Mouse (Mus musculus): ENCODE data around the gene Rps16.

The Rps16 gene

DNA sequence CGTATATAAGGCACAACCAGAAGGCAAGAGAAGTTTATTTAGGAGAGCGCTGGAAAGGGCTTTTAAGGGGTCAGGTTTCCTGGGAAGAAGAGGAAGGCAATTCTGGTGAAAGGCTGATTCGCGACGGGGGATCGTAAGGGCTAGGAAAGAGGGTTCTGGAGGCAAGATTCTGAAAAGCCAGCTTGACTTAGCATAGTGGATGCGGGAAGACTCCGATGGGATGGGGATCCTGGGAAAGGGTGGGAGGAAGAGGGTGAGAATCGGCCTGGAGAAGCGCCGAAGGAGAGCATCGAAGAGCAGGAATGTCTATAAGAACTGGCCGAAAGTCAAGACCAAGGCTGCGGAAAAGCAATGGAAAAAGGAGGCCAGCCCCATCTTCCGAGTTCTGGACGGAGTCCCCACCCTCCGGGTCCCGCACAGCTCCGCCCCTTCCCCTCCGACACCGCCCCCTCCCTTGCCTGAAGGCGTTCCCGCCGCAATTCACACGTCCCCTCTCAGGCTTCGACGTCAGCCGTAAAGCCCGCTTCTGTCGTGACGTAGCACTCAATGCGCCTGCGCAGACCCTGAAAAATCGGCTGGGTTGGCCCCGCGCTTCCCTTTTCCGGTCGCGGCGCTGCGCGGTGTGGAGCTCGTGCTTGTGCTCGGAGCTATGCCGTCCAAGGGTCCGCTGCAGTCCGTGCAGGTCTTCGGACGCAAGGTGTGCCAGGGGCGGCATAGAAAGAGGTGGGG, at the start of gene Rps16:
Rps16 (plus strand) TSS at position 498 of the 729 bp plus-strand sequence.
- peak; percentile 99 for DNase-seq (ENCODE audit: low read depth, low spot score)

DNA sequence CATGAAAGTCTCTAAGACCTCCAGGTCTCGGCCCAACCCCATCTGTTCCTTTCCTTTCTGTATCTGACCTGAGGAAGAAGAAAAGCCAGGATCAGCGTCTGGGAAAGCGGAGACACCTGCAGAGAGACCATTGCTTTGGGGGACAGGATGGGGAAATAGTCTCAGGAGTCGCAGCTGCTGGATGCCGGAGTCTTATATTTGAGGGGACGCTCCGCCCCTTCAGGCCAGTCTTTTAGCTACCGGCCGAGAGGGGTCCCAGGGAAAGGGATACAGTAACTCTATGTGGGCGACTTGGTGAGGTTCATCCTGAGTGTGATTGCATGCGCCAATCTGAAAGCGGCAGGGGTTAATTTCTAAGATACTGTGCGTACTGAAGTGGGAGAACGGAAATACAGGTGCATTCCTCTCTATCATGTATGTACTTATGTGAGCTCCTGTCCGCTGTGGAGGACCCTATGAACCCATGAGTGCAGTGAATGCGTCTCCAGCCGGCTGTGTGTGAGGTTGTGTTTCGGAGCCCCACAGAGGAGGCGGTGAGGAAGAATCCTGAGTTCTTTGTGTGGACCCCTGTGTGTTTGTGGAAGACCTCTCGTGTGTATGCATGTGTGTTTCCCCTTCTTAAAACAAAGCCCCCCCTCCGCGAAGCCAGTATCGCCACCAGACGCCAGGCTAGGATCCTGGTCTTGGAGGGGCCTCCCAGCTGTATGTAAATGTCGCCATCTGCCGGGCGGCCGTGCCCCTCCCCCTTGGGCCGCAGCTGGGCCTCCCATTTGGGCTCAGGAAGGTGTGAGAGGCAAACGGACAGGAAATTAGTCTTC, 48.6 kb upstream of the Rps16 start, which contains the start of gene Dll3:
Dll3 (minus strand) TSS at position 623 of the 818 bp plus-strand sequence.
- peak; percentile 49 for DNase-seq (ENCODE audit: low read depth, low spot score)

DNA sequence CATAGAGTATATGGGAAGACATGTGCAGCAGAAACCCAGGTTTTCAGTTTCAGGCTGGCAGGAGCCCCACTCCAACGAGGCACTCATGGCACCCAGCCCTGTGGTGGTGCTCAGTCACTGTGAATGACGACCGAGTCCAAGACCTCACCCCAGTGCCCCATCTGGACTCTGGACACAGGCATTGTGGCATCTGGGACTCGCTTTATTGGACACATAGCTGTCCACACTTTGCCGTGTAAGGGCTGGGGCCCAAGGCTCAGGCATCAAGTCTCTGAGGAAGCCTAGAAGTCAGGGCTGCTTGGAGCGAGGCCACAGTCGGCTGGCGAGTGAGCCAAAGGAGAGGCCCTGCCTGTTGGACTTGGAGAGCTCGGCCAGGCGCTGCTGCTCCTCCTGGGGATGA, 44.8 kb upstream of the Rps16 start:
- DNase-seq (ENCODE audit: low read depth, low spot score) = no peak

DNA sequence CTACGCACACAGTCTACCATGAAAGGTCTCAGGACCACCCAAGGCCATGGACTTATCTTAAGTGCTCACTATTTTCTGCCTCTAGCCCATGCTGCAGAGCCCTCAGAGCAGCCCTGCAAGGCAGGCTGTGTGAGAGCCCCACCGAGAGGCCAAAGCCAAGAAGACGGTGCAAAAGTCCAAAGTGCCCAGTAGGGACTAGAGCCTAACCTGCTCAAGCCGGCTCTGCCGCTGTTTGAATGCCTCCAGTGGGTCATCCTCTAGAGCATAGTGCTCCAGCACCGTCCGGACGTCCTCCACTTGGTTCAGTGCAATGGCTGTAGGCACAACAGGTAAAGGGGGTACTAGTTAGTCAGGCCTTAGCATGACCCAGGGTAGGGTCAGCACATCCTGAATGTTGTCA, 44.2 kb upstream of the Rps16 start:
- DNase-seq (ENCODE audit: low read depth, low spot score) = no peak

DNA sequence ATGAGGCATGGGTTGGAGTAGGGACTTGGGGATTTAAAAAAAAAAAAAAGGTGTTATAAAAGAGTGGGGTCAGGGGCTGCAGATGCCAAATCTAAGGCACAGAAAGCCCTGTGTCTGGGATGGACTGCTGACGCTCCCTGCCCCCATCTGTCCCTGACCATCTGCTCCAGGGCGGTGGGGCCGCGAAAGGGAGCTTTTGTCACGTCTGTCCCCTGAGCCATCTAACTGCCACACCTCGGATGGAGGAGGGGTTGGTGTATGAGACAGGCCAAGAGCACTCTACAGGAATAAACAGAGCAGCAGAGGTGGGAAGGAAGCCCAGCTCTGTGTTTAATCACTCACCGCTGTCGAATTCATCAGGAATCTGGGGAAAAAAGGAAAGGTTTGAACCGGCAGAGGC, 40.7 kb upstream of the Rps16 start:
- no peak for DNase-seq (ENCODE audit: low read depth, low spot score)

DNA sequence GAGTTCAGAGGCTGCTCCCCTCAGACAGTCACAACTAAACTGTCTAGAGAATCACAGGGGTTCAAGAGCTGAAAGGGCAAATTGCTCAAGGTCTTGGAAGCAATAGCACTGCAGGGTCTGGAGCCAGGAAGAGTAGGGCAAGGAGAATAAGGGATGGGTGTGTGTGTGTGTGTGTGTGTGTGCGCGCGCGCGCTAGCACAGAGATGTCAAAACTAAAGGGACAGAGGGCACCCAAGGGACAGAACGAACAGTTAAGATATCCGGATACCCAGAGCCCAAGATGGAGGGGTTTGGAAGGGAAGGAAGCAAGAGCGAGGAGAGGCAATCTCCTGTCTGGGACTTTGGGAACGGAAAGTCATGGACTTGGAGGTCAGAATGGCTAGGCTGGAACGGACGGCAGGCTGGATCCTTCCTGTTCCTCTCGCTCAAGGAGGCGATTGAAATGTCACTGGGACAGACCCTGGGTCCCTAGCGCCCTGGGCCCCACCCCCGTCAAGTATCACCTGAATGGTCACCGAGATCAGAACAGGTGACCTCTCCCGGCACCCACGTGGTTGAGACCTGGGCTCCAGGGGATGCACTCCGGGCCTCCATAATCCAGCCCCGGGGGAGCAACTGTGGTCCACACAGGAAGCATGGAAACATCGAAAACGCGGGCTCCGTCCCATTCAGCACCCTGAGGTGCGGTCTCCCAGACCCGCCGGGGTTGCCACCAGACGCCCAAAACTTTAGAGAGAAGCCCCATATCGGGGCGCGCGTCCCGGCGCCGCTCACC, 39.1 kb upstream of the Rps16 start:
- peak; percentile 19 for DNase-seq (ENCODE audit: low read depth, low spot score)

DNA sequence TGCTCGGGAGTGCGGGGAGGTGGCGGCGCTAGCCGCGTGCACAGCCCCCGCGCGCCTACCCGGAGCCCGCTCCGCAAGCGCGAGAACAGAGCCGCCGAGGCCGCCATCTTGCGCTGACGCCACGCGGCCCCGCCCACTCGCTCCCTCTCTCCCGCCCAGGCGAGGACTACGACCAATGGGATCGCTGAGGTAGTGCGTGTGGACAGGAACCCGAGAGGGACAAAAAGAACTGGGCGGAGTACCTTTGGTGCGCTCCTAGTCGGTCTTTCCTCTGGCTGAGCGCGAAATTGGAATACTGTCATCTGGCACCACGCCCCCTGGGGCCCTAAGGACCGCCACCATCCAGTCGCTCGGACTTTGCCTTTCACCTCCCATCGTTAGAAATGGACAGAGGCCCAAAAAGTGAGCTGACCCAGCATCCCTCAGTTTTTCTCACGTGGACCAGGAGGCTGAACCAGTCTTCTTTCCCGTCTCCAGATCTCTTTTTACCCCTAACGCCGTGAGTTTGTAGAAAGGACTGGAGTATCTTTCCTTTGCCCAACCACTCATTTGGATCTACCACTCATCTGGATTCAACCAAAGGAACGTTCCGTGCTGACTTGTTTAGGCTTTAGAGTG, 38.4 kb upstream of the Rps16 start, which contains the start of gene Timm50:
Timm50 (minus strand) TSS at position 147 of the 618 bp plus-strand sequence.
- peak; percentile 98 for DNase-seq (ENCODE audit: low read depth, low spot score)

DNA sequence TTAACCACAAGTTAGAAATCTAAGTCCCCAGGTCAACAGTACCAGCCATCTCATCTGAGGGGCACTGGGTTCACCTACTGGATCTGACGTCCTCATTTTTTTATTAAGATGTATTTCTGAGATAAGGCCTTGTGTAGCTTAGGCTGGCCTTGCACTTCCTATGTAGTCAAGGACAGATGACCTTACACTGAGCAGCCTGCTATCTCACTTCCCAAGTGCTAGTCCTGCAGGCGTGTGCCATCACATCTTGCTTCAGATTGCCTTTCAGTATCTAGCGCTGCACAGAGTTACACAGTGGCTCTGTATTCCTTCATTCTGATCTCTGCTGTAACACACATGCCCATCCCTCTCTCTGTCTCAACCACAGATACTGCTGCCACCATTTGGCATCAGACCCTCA, 32.4 kb upstream of the Rps16 start:
- DNase-seq (ENCODE audit: low read depth, low spot score) = no peak

DNA sequence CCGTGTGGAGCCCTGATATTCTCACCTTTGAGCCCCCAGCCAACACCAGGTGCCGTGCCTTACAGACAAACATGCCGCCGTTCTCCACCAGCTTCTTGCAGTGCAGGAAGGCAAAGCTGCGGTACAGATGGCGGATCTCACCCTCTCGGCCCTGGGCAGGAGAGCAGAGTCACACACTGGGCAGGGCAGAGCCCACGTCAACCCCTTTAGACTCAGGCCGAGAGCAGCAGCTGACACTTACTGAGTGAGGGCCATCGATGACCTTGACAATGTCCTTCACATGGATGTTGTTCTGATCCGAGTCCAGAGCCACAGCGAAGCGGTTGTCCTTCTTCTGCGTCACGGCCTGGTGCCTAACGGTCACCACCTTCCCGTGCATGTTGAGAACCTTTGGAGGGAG, 31.7 kb upstream of the Rps16 start:
- DNase-seq (ENCODE audit: low read depth, low spot score) = no peak

DNA sequence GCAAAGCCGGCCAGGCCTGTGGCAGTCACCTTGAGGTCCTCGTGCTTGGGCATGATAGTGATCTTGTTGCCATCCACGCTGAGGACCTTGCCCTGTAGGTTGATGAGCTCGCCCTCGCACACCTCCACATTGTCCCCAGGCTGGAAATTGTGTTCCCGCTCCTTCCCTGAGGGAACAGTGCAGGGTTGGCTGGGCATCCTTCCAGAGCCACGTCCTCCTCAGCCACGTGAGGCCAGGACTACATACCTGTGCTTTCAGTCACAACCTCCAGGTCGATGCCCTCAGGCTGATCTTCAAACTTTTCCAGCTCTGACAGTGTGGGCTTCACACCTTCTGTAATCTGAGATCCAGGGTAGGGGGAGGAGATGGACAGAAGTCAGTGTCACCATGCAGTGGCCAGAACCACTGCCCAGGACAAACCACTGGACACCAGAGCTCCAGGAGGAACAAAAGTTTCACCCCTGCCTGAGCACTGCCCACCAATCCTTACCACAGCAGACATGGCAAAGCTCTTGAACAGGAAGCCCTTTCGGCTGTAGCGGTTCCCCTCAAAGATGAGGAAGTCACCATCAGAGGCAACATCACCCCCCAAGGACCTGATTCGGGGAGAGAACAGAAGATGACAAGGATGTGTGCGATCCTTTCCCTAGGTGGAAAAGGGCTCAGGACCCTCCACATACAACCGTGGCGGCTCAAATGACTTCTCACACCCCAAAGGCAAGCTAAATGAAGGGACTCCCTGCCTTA, 28.3 kb upstream of the Rps16 start:
- no peak for DNase-seq (ENCODE audit: low read depth, low spot score)

DNA sequence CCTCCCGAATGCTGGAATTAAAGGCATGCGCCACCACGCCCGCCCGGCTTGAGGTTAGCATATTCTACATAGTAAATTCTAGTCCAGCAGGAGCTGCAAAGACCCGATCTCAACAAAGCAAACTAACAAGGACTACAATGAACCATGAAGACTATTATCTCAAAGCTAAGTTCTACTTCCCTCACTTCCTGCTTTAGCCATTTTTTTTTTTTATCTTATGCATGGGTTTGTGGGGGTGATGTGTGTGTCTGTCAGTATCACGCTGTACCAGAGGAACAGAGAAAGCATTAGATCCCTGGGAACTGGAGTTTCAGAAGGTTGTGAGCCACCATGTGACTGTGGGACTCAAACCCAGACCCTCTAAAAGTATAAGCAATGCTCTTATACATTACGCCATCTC, 25.2 kb upstream of the Rps16 start:
- DNase-seq (ENCODE audit: low read depth, low spot score) = no peak

DNA sequence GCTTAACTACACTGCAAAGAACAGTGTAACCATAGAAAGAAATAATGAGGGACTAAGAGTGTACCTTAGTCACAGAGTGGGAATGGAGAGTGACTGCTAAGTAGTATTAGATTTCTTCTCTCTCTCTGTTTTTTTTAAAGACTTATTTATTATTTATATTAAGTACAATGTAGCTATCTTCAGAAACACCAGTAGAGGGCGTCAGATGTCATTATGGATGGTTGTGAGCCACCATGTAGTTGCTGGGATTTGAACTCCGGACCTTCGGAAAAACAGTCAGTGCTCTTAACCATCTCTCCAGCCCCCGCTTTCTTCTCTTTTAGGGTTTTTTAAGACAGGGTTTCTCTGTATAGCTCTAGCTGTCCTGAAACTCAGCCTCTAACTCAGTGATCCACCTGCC, 24.0 kb upstream of the Rps16 start:
- DNase-seq (ENCODE audit: low read depth, low spot score) = peak; percentile 30

DNA sequence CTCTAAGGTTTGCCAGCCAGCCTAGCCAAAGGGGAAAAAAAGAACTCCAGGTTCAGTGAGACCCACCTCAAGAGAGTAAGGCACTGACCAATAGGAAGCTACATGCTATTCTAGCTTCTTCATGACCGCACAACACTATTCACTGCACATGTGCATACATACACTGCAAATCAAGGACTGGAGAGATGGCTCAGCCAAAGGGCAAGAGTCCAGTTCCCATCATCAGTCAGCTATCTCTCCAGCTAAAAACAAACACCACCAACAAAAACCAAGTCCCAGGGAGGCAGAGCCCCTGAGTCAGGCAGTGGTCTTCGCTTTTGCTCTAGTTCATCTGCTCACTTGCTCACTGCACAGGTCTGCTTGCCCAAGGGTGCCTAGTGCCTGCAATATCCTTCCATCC, 22.2 kb upstream of the Rps16 start:
- DNase-seq (ENCODE audit: low read depth, low spot score) = no peak

DNA sequence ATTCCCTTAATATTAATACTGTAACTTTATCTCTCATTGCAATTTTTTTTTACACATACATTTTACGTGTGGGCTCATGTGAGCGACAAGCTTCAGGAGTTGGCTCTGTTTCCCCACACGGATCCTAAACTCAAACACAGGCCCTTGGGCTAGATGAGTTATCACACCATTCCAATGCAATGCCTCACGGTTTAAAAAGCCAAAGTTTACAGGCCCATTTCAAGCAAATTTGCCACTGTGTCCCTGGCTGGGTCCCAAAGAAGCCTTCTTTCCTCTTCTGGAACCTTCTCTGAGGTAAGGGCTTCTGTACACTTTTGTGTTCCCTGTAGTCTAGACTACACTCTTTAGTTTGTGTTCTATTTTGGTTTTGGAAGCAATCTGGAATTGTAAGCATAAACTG, 15.9 kb upstream of the Rps16 start:
- DNase-seq (ENCODE audit: low read depth, low spot score) = no peak

DNA sequence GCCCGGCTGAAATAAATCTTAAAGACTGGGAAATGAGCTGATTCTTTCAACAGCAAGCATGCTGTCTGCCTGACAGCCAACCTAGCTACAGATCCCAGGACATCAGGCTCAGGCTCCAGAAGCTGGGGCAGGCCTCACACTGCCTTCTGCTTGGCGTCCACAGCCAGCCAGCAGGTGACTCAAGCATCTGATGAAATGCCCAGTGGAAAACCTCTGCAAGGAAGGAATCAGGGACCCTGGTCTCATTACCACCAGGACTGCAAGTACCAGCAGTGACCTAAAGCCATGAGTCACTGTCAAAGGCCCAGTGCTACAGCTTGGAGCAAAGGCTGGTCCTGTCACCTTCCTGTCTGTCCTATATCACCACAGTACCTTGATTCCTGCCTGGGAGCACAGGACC, 15.0 kb upstream of the Rps16 start:
- no peak for DNase-seq (ENCODE audit: low read depth, low spot score)

DNA sequence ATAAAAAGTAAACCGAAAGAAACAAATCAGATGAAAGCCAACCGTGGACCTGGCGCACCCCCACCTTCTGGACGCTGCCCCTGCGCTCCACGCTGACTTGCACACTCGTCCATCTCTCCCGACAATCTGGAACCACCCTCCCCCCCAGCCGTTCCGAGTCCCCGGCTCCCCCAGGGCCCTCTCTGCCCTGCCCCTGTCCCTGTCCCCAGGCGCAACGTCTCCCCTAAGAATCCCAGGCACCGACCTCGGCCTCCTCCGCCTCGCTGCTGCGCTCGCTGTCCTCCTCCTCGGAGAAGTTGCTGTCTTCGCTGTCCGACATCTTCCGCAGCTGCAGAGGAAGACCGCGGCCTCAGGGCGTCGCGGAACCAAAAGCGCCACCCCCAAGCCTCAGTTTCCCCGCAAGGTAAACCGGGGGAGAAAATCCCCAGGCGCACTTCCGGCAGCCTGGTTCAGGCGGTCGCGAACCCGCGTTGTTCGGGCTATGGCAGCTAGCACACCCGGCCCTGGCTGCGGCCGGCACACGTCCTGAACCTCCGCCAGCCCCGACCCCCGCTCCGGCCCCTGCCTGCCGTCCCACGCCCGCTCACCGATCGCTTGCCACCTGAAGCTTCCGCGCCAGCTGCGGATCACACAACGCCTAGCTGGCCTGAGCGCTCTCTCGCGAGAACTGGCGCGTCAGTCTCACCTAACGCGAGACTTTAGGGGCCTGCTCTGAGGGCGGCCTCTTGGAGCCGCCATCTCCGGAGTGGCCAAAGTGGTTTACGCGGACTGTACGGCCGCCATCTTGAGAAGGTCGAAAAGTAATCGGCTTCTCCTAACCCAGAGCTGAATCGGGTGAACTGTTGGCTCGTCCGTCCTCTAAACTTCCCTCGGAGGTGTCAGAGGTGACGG, 12.1 kb upstream of the Rps16 start, which contains the start of gene Supt5:
Supt5 (minus strand) TSS at position 639 of the 891 bp plus-strand sequence.
- DNase-seq (ENCODE audit: low read depth, low spot score) = peak; percentile 99

DNA sequence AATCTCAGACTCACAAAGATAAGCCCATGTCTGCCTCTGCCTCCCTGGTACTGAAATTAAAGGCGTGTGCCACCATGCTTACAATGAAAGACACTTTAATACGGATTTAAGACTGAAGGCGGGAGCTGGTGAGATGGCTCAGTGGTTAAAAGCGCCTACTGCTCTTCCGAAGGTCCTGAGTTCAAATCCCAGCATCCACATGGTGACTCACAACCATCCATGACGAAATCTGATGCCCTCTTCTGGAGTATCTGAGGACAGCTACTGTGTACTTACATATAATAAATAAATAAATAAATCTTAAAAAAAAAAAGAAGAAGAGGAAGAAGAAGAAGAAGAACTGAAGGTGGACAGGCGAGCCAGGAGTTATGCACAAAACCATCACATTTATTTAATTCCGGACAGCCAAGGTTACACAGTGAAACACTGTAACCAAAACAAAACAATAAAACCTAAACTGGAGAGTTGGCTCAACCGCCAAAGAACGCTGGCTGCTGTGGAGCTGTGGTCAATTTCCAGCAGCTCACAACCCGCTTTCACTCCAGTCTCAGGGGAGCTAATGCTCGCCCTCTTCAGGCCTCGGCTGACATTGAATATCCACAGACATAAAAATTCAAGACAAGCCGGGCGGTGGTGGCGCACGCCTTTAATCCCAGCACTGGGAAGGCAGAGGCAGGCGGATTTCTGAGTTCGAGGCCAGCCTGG, 11.1 kb upstream of the Rps16 start:
- peak; percentile 81 for DNase-seq (ENCODE audit: low read depth, low spot score)

DNA sequence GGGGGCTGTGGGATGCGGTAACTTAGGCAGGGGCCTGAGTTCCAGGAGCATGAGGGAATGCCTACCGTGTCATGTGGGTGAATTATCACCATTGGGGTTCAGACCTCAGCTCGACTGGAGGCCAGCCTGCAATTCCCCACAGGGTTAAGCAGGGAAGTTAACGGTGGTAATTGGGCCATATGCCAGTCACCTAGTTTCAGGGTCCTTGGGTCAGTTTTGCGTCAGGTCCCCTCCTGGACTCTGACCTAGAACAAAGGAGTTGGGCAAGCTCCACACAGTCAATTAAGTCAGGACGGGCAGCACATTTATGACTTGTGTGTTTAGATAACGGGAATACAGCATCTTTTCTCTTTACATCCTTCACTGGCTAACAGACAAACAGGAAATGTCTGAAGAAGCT, 9.1 kb upstream of the Rps16 start:
- DNase-seq (ENCODE audit: low read depth, low spot score) = no peak

DNA sequence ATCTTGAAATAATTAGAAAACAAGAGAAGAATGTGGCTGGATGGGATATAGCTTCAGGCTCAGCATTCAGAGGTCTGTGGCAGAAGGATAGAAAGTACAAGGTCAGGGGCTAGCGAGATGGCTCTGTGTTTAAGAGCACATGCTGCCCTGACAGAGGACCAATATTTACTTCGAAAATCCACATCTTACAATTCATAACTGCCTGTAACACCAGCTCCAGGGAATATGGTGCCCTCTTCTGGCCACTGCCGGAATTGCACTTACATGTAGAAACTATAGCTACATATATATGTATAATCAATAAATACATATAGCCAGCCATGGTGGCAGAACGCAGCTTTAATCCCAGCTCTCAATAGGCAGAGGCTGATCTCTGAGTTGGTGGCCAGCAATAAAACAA, 5.8 kb upstream of the Rps16 start:
- DNase-seq (ENCODE audit: low read depth, low spot score) = peak; percentile 92

Measured in CD4-positive, CD25-positive, alpha-beta regulatory T cell, adult 2 months (primary cell).